Mouse (Mus musculus): ENCODE results near the gene Myh13.

Gene Myh13

GRCm38 (mm10) chr11:67390679-67391384, 69.4 kb downstream of the Myh13 start:
- DNase-seq = no peak

GRCm38 (mm10) chr11:67392369-67392768, 70.9 kb downstream of the Myh13 start:
- no peak for DNase-seq

GRCm38 (mm10) chr11:67400956-67401355, 79.5 kb downstream of the Myh13 start:
- DNase-seq = no peak

- no peak for DNase-seq
Observed at GRCm38 (mm10) chr11:67414346-67414940, 93.0 kb downstream of the Myh13 start.
